Mouse (Mus musculus): ENCODE results near the gene Cyp2j12. TPM values are rescaled to one million over a fixed set of nuclear protein-coding genes. Genes with fewer than 3 reads are reported as not detected.

Cyp2j12 gene
- polyA plus RNA-seq (2014; fragmentation: Illumina TruSeq; extraction: RNeasy Lipid Tissue Mini Kit (QIAGEN cat#74804); ENCODE audit: low read depth, low replicate concordance): not detected

DNA sequence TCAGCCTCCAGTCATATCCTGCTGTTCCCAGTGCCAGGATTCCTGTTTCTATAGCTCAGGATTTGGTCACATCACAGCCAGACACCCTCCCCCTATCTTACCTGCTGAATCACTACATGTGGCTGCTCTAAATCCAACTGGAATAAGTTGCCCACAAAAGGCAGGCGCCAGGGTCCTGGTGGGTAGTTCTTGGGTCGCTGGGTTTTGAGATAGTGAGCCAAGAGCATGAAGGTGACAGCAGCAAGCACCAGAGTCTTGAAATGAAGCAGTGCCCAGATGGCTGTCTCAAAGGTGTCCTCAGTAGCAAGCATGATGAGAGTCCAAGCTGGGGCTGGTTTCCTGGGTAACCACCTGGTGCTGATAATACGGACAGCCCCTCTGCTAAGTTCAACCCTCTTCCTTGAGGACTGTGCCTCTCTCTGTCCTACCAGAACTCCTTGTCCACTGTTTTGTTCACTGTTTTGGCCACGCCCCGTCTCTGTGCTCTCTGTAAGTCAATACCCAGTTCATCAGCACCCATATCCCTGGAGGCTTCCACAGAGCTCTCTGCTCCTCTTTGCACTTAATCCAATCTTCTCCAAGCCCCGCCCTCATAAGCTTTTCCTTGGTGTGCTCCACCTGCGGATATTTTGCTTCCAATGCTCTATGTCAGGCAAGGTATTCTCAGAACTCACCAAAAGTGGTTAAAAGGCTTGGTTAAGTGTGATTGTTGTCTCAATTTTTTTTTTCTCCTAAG, at the start of gene Cyp2j12:
Gene Cyp2j12 (minus strand): TSS at position 421 of the 736 bp plus-strand sequence.

DNA sequence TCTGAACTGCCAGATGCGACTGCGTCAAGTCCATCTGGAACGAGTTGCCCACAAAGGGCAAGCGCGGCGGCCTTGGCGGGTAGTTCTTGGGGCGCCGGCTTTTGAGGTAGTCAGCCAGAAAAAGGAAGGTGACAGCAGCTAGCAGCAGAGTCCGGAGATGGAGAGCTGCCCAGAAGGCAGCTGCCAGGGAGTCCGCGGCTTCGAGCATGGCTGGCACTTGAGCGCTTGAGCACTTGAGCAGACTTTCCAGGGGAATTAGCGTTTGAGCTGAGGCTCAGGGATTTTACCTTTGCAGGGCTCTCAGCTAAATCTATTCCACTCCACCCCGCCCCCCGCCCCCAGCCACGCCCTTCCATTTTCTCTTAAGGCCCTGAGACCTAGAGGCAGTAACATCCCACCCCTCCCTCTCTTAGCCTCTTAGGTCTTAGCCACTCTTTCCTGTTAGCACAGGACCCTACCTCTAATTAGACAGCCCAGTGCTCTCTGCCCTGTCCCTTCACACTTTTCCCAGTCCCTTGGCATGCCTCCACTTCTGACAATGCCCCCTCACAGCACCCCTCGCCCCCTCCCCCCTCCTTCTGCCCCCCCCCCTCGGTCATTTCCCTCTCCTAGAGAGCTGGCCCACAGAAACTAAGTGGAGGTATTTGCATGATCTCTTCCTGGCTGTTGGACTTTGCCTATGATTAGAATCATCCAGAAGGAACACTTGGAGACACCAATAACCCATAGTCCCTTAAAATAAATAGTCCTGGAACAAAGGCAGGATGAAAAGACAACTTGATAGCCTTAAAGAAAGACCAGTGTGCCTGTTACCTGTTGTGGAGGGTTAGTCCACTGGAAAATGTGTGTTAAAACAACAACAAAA, 63.5 kb downstream of the Cyp2j12 start, which contains the start of gene Cyp2j13:
Gene Cyp2j13 (minus strand): TSS at position 286 of the 865 bp plus-strand sequence.

Other genes with a start within 250 kb of the Cyp2j12 start
- gene Hook1, start 173.9 kb downstream of the Cyp2j12 start, polyA plus RNA-seq (2014; fragmentation: Illumina TruSeq; extraction: RNeasy Lipid Tissue Mini Kit (QIAGEN cat#74804); ENCODE audit: low read depth, low replicate concordance): 75.9 TPM
- gene Cyp2j13, start 63.6 kb downstream of the Cyp2j12 start, polyA plus RNA-seq (2014; fragmentation: Illumina TruSeq; extraction: RNeasy Lipid Tissue Mini Kit (QIAGEN cat#74804); ENCODE audit: low read depth, low replicate concordance): not detected
- gene Cyp2j7, start 95.5 kb upstream of the Cyp2j12 start, polyA plus RNA-seq (2014; fragmentation: Illumina TruSeq; extraction: RNeasy Lipid Tissue Mini Kit (QIAGEN cat#74804); ENCODE audit: low read depth, low replicate concordance): not detected
- not detected for gene Cyp2j11, start 207.5 kb upstream of the Cyp2j12 start, polyA plus RNA-seq (2014; fragmentation: Illumina TruSeq; extraction: RNeasy Lipid Tissue Mini Kit (QIAGEN cat#74804); ENCODE audit: low read depth, low replicate concordance)

All from liver, adult 10 weeks (tissue).